Mouse (Mus musculus): ENCODE results near the gene Insm2.
"Not testable (repeated sequence)": the region's sequence is repeated elsewhere in the genome, so short reads cannot be mapped to it uniquely, and the experiment has no call there.

Insm2 gene

DNA sequence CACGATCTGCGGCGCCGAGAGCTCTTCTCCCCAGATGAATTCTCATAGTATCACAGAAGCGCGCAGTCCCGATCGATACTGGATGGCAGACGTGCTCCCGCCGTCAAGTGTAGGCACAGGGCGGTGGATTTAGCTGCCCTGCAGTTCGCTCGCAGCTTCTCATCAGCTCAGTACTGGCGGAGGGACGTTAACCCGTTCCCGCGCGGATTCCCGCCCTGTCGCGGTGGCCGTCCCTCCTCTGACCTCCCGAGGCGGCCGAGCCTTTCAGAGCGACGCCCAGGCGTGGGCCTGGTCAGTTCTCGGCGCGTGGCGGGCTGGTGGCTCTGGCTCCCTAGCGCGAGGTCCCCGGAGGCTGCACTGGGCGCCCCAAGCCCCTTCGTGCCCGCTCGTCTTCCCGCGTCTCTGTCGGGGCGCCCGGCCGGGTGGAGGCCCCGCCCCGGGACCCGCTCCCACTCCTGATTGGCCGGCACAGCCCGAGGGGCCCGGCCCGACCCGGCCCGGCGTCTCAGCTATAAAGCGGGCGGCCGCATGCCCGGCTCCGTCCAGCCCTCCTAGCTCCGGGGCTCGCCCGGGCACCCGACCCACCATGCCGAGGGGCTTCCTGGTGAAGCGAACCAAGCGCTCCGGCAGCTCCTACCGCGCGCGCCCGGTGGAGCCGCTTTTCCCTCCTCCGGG lies at the start of gene Insm2:
Gene Insm2, plus strand, starts transcription at position 541 of the 675 bp plus-strand sequence.
- DNase-seq, result no peak

GRCm38 (mm10) chr12:55554901-55555300 lies 44.3 kb upstream of the Insm2 start:
- not testable (repeated sequence) for DNase-seq

- DNase-seq, result no peak
Observed at GRCm38 (mm10) chr12:55557866-55558265, 41.4 kb upstream of the Insm2 start.

GRCm38 (mm10) chr12:55559184-55559855 lies 39.9 kb upstream of the Insm2 start:
- DNase-seq, result no peak

GRCm38 (mm10) chr12:55560025-55560690 lies 39.1 kb upstream of the Insm2 start:
- peak; percentile 12 to 33 for DNase-seq

GRCm38 (mm10) chr12:55563742-55564141 lies 35.5 kb upstream of the Insm2 start:
- DNase-seq, result no peak

GRCm38 (mm10) chr12:55564187-55564963 lies 34.9 kb upstream of the Insm2 start:
- DNase-seq, result no peak

GRCm38 (mm10) chr12:55565206-55565605 lies 34.0 kb upstream of the Insm2 start, which contains the start of gene Aldoart2:
Gene Aldoart2 (plus strand): TSS chr12:55565239.
- no peak for DNase-seq

DNA sequence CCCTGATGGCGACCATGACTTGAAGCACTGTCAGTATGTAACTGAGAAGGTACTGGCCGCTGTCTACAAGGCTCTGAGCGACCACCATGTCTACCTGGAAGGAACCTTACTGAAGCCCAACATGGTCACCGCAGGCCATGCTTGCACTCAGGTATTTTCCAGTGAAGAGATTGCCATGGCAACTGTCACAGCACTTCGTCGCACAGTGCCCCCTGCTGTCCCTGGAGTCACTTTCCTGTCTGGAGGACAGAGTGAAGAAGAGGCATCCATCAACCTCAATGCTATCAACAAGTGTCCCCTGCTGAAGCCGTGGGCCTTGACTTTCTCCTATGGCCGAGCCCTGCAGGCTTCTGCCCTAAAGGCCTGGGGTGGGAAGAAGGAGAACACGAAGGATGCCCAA lies 33.4 kb upstream of the Insm2 start:
- no peak for DNase-seq

GRCm38 (mm10) chr12:55566837-55567236 lies 32.4 kb upstream of the Insm2 start:
- no peak for DNase-seq

GRCm38 (mm10) chr12:55568466-55568865 lies 30.8 kb upstream of the Insm2 start:
- DNase-seq, result no peak

GRCm38 (mm10) chr12:55569676-55570075 lies 29.6 kb upstream of the Insm2 start:
- DNase-seq, result no peak

- no peak for DNase-seq
Observed at GRCm38 (mm10) chr12:55570646-55571045, 28.6 kb upstream of the Insm2 start.

DNA sequence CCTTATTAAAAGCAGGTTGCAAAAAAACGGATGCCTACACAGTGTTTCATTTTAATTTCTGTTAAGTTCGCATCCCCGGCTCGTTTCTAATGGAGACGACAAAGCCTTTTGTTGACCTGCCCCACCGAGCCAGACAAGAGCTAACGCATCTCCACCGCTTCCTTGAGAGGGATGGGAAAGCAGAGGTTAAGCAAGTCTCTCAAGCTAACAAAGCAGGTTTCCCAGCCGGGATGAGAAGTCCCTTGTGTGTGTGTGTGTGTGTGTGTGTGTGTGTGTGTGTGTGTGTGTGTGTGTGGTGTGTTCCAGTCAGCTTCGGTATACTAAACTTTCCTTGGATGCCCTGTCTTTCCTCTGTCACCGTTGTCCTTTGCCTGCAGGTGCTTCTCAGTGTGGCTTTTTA lies 28.0 kb upstream of the Insm2 start:
- no peak for DNase-seq

GRCm38 (mm10) chr12:55571661-55572060 lies 27.6 kb upstream of the Insm2 start:
- DNase-seq, result no peak

DNA sequence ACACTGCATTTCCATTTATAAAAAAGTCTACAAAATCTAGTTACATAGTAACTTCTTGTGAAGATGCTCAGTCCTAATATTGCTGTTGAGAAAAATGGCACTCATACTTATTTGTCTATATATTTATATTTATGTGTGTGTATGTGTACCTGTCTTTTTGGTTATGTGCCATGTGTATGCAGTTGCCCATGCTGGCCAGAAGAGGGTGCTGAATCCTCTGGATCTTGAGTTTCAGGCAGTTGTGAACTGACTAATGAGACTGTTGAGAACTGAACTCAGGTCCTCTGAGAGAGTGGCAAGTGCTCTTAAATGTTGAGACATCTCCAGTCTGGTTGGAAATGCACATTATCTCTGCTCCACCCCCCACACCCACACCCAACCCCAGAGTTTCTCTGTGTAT lies 26.1 kb upstream of the Insm2 start:
- no peak for DNase-seq

DNA sequence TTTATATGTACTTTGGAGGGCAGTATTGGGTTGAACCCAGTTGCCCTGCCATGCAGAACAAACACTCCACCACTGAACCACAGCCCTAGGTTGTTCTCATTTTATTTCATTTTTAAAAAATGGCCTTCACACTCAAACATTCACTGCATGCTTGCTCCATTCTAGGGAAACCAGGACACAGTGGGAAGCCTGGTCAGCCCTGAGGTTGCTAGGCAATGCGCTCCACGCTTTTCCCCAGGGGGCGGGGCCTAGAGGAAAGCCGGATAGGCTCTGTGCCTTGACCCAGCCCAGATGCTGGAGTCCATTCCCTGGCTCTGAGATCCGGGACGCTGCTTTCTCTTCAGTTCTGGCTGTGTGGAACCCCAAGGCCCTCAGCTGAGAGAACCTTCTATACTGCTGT lies 25.4 kb upstream of the Insm2 start:
- DNase-seq, result no peak

DNA sequence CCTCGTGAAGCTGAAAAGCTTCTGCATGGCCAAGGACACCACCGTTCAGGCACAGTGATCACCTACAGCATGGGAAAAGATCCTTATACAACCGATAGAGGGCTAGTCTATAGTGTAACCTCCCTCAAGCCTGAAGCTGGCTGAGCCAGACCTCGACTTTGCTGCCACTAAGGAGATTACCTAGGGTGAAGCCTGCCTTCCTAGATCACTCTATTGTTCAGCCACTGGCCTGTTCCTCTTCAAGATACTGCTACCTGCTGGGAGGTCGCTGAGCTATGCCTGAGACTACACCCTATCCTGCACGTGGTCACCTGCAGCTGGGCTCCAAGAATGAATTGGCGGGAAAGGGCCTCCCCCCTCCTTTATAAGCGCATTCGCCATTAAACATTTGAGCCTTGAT lies 12.3 kb upstream of the Insm2 start:
- DNase-seq, result not testable (repeated sequence)

- no peak for DNase-seq
Observed at GRCm38 (mm10) chr12:55598537-55598886, 715 bp upstream of the Insm2 start.

DNA sequence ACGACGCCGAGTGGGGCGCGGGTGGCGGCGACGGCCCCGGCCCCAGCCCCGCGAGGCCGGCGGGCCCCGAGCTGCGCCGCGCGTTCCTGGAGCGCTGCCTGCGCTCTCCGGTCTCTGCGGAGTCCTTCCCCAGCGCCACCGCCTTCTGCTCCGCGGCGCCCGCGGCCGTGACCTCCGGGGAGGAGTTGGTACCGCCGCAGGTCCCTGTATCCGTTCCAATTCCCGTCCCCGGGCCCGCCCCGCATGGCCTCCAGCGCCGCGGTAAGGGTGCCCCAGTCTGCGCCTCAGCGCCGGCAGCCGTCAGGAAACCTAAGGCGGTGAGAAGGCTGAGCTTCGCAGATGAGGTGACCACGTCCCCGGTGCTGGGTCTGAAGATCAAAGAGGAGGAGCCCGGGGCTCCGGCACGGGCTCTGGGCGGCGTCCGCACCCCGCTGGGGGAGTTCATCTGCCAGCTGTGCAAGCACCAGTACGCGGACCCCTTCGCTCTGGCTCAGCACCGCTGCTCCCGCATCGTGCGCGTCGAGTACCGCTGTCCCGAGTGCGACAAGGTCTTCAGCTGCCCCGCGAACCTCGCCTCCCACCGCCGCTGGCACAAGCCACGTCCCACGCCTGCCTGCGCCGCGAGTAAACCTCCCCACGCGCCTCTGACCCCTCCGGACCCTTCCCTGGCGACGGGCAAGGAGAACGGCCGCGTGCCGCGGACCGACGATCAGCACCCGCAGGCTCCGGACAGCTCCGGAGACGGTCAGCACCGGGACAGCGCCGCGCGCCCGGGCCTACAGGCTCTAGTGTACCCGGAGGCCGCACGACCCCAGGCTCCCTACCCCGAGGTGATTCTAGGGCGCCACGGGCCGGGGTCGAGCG lies 644 bp downstream of the Insm2 start:
- DNase-seq, result peak; percentile 11 to 27

- DNase-seq, result no peak
Observed at GRCm38 (mm10) chr12:55600503-55600994, 1.3 kb downstream of the Insm2 start.

DNA sequence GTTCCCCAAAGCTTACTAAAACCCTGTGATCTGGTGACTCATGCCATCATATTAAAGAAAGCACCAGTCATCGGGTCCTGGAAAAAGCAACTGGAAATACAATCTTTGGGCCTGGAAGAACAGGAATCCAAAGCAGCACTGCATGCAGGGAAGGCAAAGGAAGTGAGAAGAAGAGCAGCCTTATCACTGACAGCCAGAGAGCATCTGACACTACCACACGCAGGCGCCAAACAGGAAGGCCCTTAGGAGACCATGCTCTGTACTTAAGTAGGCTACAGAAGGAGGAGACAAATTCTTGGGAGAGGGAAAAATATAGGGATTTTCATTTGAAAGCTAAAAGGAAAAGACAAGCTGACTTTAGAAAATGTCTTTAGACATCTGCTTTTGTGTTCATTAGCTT lies 5.2 kb downstream of the Insm2 start:
- DNase-seq, result no peak
